Comparison of ENCODE assay signal across 10 mouse cellular contexts in genomic region chr7:45150321-45150720, GRCm38 (mm10). TPM values are rescaled to one million over a fixed set of nuclear protein-coding genes. Genes with fewer than 3 reads are reported as not detected.
DNase-seq lines count a peak whose midpoint lies in the region; ATAC-seq and TF ChIP-seq lines count a peak whose summit lies in the region.
"Had no signal": no experiment of that assay in that cellular context is flagged by ENCODE, and none has a peak within 500 bp of the region (broad histone marks: within the 10 kb centered on the region; RNA-seq: fewer than 3 reads in every experiment).

No protein-coding gene starts in this region.

- TF ChIP-seq POLR2A in small intestine, adult 2 months (IDR thresholded peaks at IDR 0.05; ENCODE audit: low read depth, low read length) = no peak

- H3K4me3 ChIP-seq in heart, embryonic 13.5 days = no peak overlapping the region
- H3K4me3 ChIP-seq in lung, embryonic 16.5 days (ENCODE audit: low read length) = no peak overlapping the region
- H3K4me3 ChIP-seq in embryonic facial prominence, embryonic 10.5 days = 0 out of 2 replicates have a peak overlapping the region, but pooled peaks have one; percentile 8
- H3K4me3 ChIP-seq in small intestine, adult 2 months (ENCODE audit: low read depth, low read length) = no peak overlapping the region

- no peaks in the 10 kb centered on the region for H3K9me3 ChIP-seq in heart, embryonic 13.5 days
- H3K9me3 ChIP-seq in lung, embryonic 16.5 days (ENCODE audit: control insufficient read depth, low read length) = no peaks in the 10 kb centered on the region
- no peaks in the 10 kb centered on the region for H3K9me3 ChIP-seq in embryonic facial prominence, embryonic 10.5 days

- H3K27ac ChIP-seq in heart, embryonic 13.5 days (replicated peaks) = no peak overlapping the region; the same call in 1 of the 2 replicates
- peak overlapping the region; percentile 77 for H3K27ac ChIP-seq in lung, embryonic 16.5 days (ENCODE audit: low read length)
- peak overlapping the region; percentile 75 for H3K27ac ChIP-seq in embryonic facial prominence, embryonic 10.5 days (replicated peaks)
- peak overlapping the region; percentile 41 for H3K27ac ChIP-seq in small intestine, adult 2 months (ENCODE audit: insufficient read depth, low read depth, low read length)

- no peaks in the 10 kb centered on the region for H3K27me3 ChIP-seq in heart, embryonic 13.5 days (replicated peaks)
- no peaks in the 10 kb centered on the region for H3K27me3 ChIP-seq in lung, embryonic 16.5 days (ENCODE audit: control insufficient read depth, insufficient read depth, low read depth, low read length)
- no peaks in the 10 kb centered on the region for H3K27me3 ChIP-seq in embryonic facial prominence, embryonic 10.5 days (replicated peaks; ENCODE audit: low read depth, poor library complexity, severe bottlenecking)
- H3K27me3 ChIP-seq in small intestine, adult 2 months (ENCODE audit: control insufficient read depth, insufficient read depth, low read length) = no peaks in the 10 kb centered on the region

- H3K36me3 ChIP-seq in heart, embryonic 13.5 days = peaks cover 29% of the 10 kb centered on the region
- 0 out of 2 replicates have a peak, but pooled peaks cover 2% of the 10 kb centered on the region for H3K36me3 ChIP-seq in lung, embryonic 16.5 days (ENCODE audit: control insufficient read depth, insufficient read depth, low read length)
- H3K36me3 ChIP-seq in embryonic facial prominence, embryonic 10.5 days (replicated peaks) = peaks cover 42% of the 10 kb centered on the region
- peaks cover 27% of the 10 kb centered on the region for H3K36me3 ChIP-seq in small intestine, adult 2 months (ENCODE audit: control insufficient read depth, insufficient read depth, low read length)

- 58% methylated on average over 4 of the region's 4 CpGs for WGBS in heart, embryonic 13.5 days
- 48% methylated on average over 4 of the region's 4 CpGs for WGBS in lung, embryonic 16.5 days
- 53% methylated on average over 4 of the region's 4 CpGs for WGBS in embryonic facial prominence, embryonic 10.5 days
- WGBS in small intestine, adult 2 months = 74% methylated on average over 4 of the region's 4 CpGs

- H3K4me2 ChIP-seq in heart, embryonic 13.5 days = no peak overlapping the region
- no peak overlapping the region for H3K4me2 ChIP-seq in lung, embryonic 16.5 days (ENCODE audit: low read depth, low read length)

- no peak for ATAC-seq in heart, embryonic 13.5 days (ENCODE audit: extremely low read depth, insufficient number of reproducible peaks, low FRiP score, low TSS enrichment)
- ATAC-seq in lung, embryonic 16.5 days (ENCODE audit: low read depth) = no peak
- no peak for ATAC-seq in CD4-positive, CD25-positive, alpha-beta regulatory T cell, adult 4 months

- TF ChIP-seq CTCF in small intestine, adult 2 months (IDR thresholded peaks at IDR 0.05; ENCODE audit: extremely low read depth, insufficient read length, insufficient replicate concordance, low read depth, low read length) = no peak

- H3K9ac ChIP-seq in heart, embryonic 13.5 days = peak overlapping the region; percentile 19; the same call in 1 of the 2 replicates
- H3K9ac ChIP-seq in lung, embryonic 16.5 days (ENCODE audit: low read length) = no peak overlapping the region

- no peak for DNase-seq in heart, adult 11 months
- no peak for DNase-seq in lung, postnatal 14 days
- DNase-seq in embryonic facial prominence, embryonic 10.5 days (ENCODE audit: low spot score) = no peak
- DNase-seq in embryo, embryonic 11 days = no peak
- DNase-seq: cerebellum, postnatal 25 days; lung, adult 2 months had no signal

- peaks cover 23% of the 10 kb centered on the region for H3K4me1 ChIP-seq in heart, embryonic 13.5 days
- peaks cover 25% of the 10 kb centered on the region for H3K4me1 ChIP-seq in lung, embryonic 16.5 days (replicated peaks; ENCODE audit: control insufficient read depth, insufficient read depth, low read length)
- H3K4me1 ChIP-seq in embryonic facial prominence, embryonic 10.5 days = peaks cover 45% of the 10 kb centered on the region
- H3K4me1 ChIP-seq in small intestine, adult 2 months (ENCODE audit: control insufficient read depth, insufficient read depth, insufficient read length, low read length) = peaks cover 7% of the 10 kb centered on the region

RNA-seq across cellular contexts. Expression of gene Pih1d1, which starts 3.8 kb away (rescaled TPM):
- 82.2 and 89.3 TPM in 2 replicates for polyA plus RNA-seq in heart, embryonic 13.5 days (2015; fragmentation: Nextera tagmentation; extraction: Ambion mirVana)
- polyA plus RNA-seq in lung, embryonic 16.5 days (2015; fragmentation: Nextera tagmentation; extraction: Ambion mirVana) = 99.2 and 100 TPM in 2 replicates
- 99.6 and 103 TPM in 2 replicates for polyA plus RNA-seq in embryonic facial prominence, embryonic 10.5 days (2016; fragmentation: Nextera tagmentation; extraction: Ambion mirVana)
- 25.3 and 48.5 TPM in 2 replicates for polyA plus RNA-seq in small intestine, adult 2 months (2012; rRNA removed)
- polyA plus RNA-seq in CD4-positive, CD25-positive, alpha-beta regulatory T cell, adult 4 months (2017; shearing (Covaris generic)) = 10 to 100 TPM; 40.4 to 50.6 TPM

RNA-seq across cellular contexts. Expression of gene Aldh16a1, which starts 4.1 kb away (rescaled TPM):
- polyA plus RNA-seq in heart, embryonic 13.5 days (2015; fragmentation: Nextera tagmentation; extraction: Ambion mirVana) = 31.8 and 33.4 TPM in 2 replicates
- 55.4 and 57.4 TPM in 2 replicates for polyA plus RNA-seq in lung, embryonic 16.5 days (2015; fragmentation: Nextera tagmentation; extraction: Ambion mirVana)
- 65.3 and 71.7 TPM in 2 replicates for polyA plus RNA-seq in embryonic facial prominence, embryonic 10.5 days (2016; fragmentation: Nextera tagmentation; extraction: Ambion mirVana)
- 133 and 253 TPM in 2 replicates for polyA plus RNA-seq in small intestine, adult 2 months (2012; rRNA removed)
- 10 to 100 TPM; 16.5 to 27.2 TPM for polyA plus RNA-seq in CD4-positive, CD25-positive, alpha-beta regulatory T cell, adult 4 months (2017; shearing (Covaris generic))

RNA-seq across cellular contexts. Expression of gene Slc17a7, which starts 13.4 kb away (rescaled TPM):
- polyA plus RNA-seq in heart, embryonic 13.5 days (2015; fragmentation: Nextera tagmentation; extraction: Ambion mirVana) = 2.9 and 3.6 TPM in 2 replicates
- polyA plus RNA-seq in lung, embryonic 16.5 days (2015; fragmentation: Nextera tagmentation; extraction: Ambion mirVana) = 0.34 and 0.99 TPM in 2 replicates
- polyA plus RNA-seq in embryonic facial prominence, embryonic 10.5 days (2016; fragmentation: Nextera tagmentation; extraction: Ambion mirVana) = 0.74 and 1.2 TPM in 2 replicates
- polyA plus RNA-seq in small intestine, adult 2 months (2012; rRNA removed) = 0.03 and 0.09 TPM in 2 replicates
- polyA plus RNA-seq in CD4-positive, CD25-positive, alpha-beta regulatory T cell, adult 4 months (2017; shearing (Covaris generic)) = not detected

RNA-seq across cellular contexts. Expression of gene Flt3l, which starts 14.1 kb away (rescaled TPM):
- 0.88 and 1.0 TPM in 2 replicates for polyA plus RNA-seq in heart, embryonic 13.5 days (2015; fragmentation: Nextera tagmentation; extraction: Ambion mirVana)
- polyA plus RNA-seq in lung, embryonic 16.5 days (2015; fragmentation: Nextera tagmentation; extraction: Ambion mirVana) = 2.4 and 3.0 TPM in 2 replicates
- 0.97 and 1.8 TPM in 2 replicates for polyA plus RNA-seq in embryonic facial prominence, embryonic 10.5 days (2016; fragmentation: Nextera tagmentation; extraction: Ambion mirVana)
- 22.1 and 45.8 TPM in 2 replicates for polyA plus RNA-seq in small intestine, adult 2 months (2012; rRNA removed)
- 10 to 100 TPM; 89.0 to 91.7 TPM for polyA plus RNA-seq in CD4-positive, CD25-positive, alpha-beta regulatory T cell, adult 4 months (2017; shearing (Covaris generic))

RNA-seq across cellular contexts. Expression of gene Gm45713, which starts 14.3 kb away (rescaled TPM):
- polyA plus RNA-seq in heart, embryonic 13.5 days (2015; fragmentation: Nextera tagmentation; extraction: Ambion mirVana) = 0.17 TPM in 1 of 2 replicates, not detected in the other
- polyA plus RNA-seq in lung, embryonic 16.5 days (2015; fragmentation: Nextera tagmentation; extraction: Ambion mirVana) = 0.31 and 0.60 TPM in 2 replicates
- polyA plus RNA-seq in embryonic facial prominence, embryonic 10.5 days (2016; fragmentation: Nextera tagmentation; extraction: Ambion mirVana) = 0.31 TPM in 1 of 2 replicates, not detected in the other
- 1.5 TPM in 1 of 2 replicates, not detected in the other for polyA plus RNA-seq in small intestine, adult 2 months (2012; rRNA removed)
- not detected for polyA plus RNA-seq in CD4-positive, CD25-positive, alpha-beta regulatory T cell, adult 4 months (2017; shearing (Covaris generic))
